Mouse (Mus musculus) retina, postnatal 7 days (tissue): Measurements from ENCODE around the gene Efnb1.
"Not testable (repeated sequence)": the region's sequence is repeated elsewhere in the genome, so short reads cannot be mapped to it uniquely, and the experiment has no call there.

ENCODE experiments used
- DNase-seq: peaks from one replicate; pipeline ENCODE4 v3.0.0-alpha.2; 2012; ENCODE audit warnings: low read depth, low spot score

The Efnb1 gene

GRCm38 (mm10) chrX:99135523-99136258 is at the start of gene Efnb1:
Gene Efnb1 (plus strand): TSS chrX:99136130.
- DNase-seq, result peak; percentile 73

- no peak for DNase-seq
Measured at GRCm38 (mm10) chrX:99092704-99093103, 43.2 kb upstream of the Efnb1 start.

- DNase-seq, result not testable (repeated sequence)
Measured at GRCm38 (mm10) chrX:99111088-99111724, 24.7 kb upstream of the Efnb1 start.

- DNase-seq, result no peak
Measured at GRCm38 (mm10) chrX:99119510-99119909, 16.4 kb upstream of the Efnb1 start.

GRCm38 (mm10) chrX:99130059-99130458 is 5.9 kb upstream of the Efnb1 start:
- no peak for DNase-seq

- no peak for DNase-seq
Measured at GRCm38 (mm10) chrX:99132573-99132972, 3.4 kb upstream of the Efnb1 start.

GRCm38 (mm10) chrX:99134891-99135290 is 1.0 kb upstream of the Efnb1 start:
- DNase-seq, result peak; percentile 70

- DNase-seq, result no peak
Measured at GRCm38 (mm10) chrX:99136431-99136966, 569 bp downstream of the Efnb1 start.

- no peak for DNase-seq
Measured at GRCm38 (mm10) chrX:99137143-99137870, 1.4 kb downstream of the Efnb1 start.

- no peak for DNase-seq
Measured at GRCm38 (mm10) chrX:99137928-99138740, 2.2 kb downstream of the Efnb1 start.

- no peak for DNase-seq
Measured at GRCm38 (mm10) chrX:99141079-99141478, 5.1 kb downstream of the Efnb1 start.

GRCm38 (mm10) chrX:99141900-99142299 is 6.0 kb downstream of the Efnb1 start:
- DNase-seq, result no peak

- DNase-seq, result no peak
Measured at GRCm38 (mm10) chrX:99145561-99145960, 9.6 kb downstream of the Efnb1 start.

GRCm38 (mm10) chrX:99148061-99148905 is 12.4 kb downstream of the Efnb1 start:
- DNase-seq, result no peak

- DNase-seq, result no peak
Measured at GRCm38 (mm10) chrX:99149047-99149446, 13.1 kb downstream of the Efnb1 start.

- DNase-seq, result no peak
Measured at GRCm38 (mm10) chrX:99149900-99150299, 14.0 kb downstream of the Efnb1 start.

- DNase-seq, result no peak
Measured at GRCm38 (mm10) chrX:99150712-99151111, 14.8 kb downstream of the Efnb1 start.

- no peak for DNase-seq
Measured at GRCm38 (mm10) chrX:99151434-99151833, 15.5 kb downstream of the Efnb1 start.

- no peak for DNase-seq
Measured at GRCm38 (mm10) chrX:99152141-99152540, 16.2 kb downstream of the Efnb1 start.

GRCm38 (mm10) chrX:99152566-99153265 is 16.8 kb downstream of the Efnb1 start:
- DNase-seq, result no peak
